Mouse (Mus musculus) heart, adult 2 months (tissue): ENCODE measurements around the gene Trim56. TPM values are rescaled to one million over a fixed set of nuclear protein-coding genes. Genes with fewer than 3 reads are reported as not detected.
A peak's percentile ranks its signal among the peaks of the same experiment; 100 is the strongest.

ENCODE experiments used
- DNase-seq, 2 experiments: peaks; one replicate each; pipeline ENCODE4 v3.0.0; 2021
- H3K27ac ChIP-seq: fragments of 200-600 bp; 2 replicates; pipeline ENCODE4 v1.8.1; 2022
- H3K27me3 ChIP-seq: fragments of 200-500 bp; 2 replicates; pipeline ENCODE4 v1.6.1; 2012; ENCODE audit warnings: mild to moderate bottlenecking, low read length, inconsistent platforms, mixed read lengths; ENCODE audit not compliant: control insufficient read depth, insufficient read depth
- H3K36me3 ChIP-seq: fragments of 200-500 bp; 2 replicates; pipeline ENCODE4 v1.6.1; 2012; ENCODE audit warnings: low read length, inconsistent platforms; ENCODE audit not compliant: control insufficient read depth, insufficient read depth
- H3K4me1 ChIP-seq: fragments of 200-500 bp; 2 replicates; pipeline ENCODE4 v1.6.1; 2011; ENCODE audit warnings: low read length; ENCODE audit not compliant: control insufficient read depth, insufficient read depth
- H3K4me3 ChIP-seq: fragments of 200-600 bp; 2 replicates; pipeline ENCODE4 v1.8.1; 2022
- H3K79me2 ChIP-seq: fragments of 200-500 bp; replicated peaks from 2 replicates; pipeline ENCODE4 v1.6.1; 2012; ENCODE audit warnings: mild to moderate bottlenecking, inconsistent platforms, low read length, moderate library complexity, mixed read lengths; ENCODE audit not compliant: control insufficient read depth, insufficient read depth
- H3K9ac ChIP-seq: fragments of 200-500 bp; 2 replicates; pipeline ENCODE4 v1.6.1; 2012; ENCODE audit warnings: low read depth, mild to moderate bottlenecking, control low read depth, inconsistent platforms, low read length, mixed read lengths
- CTCF ChIP-seq: fragments of 200-600 bp; IDR thresholded peaks from 2 replicates; pipeline ENCODE4 v1.8.1; 2022; ENCODE audit warnings: antibody characterized with exemption, mild to moderate bottlenecking, moderate library complexity
- EP300 ChIP-seq: fragments of 200-500 bp; IDR thresholded peaks from 2 replicates; pipeline ENCODE4 v1.6.1; 2011; ENCODE audit warnings: low read depth, low read length, control low read depth; ENCODE audit not compliant: insufficient read depth
- POLR2A ChIP-seq: fragments of 200-500 bp; IDR thresholded peaks from 2 replicates; pipeline ENCODE4 v1.6.1; 2011; ENCODE audit warnings: mild to moderate bottlenecking, low read depth, low read length, control low read depth; ENCODE audit not compliant: insufficient read depth
- WGBS: fragments of 180-500 bp; shearing (Covaris S2); methylation state at CpG from one replicate; pipeline ENCODE4 v1.1.7; 2018; 5-methylcytosine and 5-hydroxymethylcytosine counted together
- intact Hi-C: fragments of 180-260 bp; cut with DNase I; formaldehyde crosslinking; loops from one replicate; pipeline ENCODE4 v1.15.1; 2025
- polyA plus RNA-seq: library from polyadenylated mRNA; depleted of rRNA; stranded (reverse); fragments of >200 nt; gene quantifications from 2 replicates; pipeline ENCODE4 v1.2.3, GENCODE M21; 2012
- total RNA-seq, 2 experiments: library from RNA; stranded (reverse); gene quantifications; 2 replicates each; pipeline ENCODE4 v1.2.3; 2021

The Trim56 gene
- total and polyA plus RNA-seq, 3 experiments, result 6.9 to 22.2 (median 19.0) TPM

GRCm38 (mm10) chr5:137106434-137106833 lies 9.6 kb downstream of the Trim56 start:
- peaks cover 9% of the 10 kb centered on the region for H3K4me1 ChIP-seq
- no peaks in the 10 kb centered on the region for H3K27me3 ChIP-seq
- 63% methylated on average over 4 of the region's 4 CpGs for WGBS
- DNase-seq, result peak; percentile 46
- no peaks in the 10 kb centered on the region for H3K36me3 ChIP-seq
- no peak for TF ChIP-seq EP300
- H3K4me3 ChIP-seq, result no peak overlapping the region
- no peak overlapping the region for H3K9ac ChIP-seq
- intact Hi-C loops, result loop anchor here (2.0 to 10.0 kb wide), 2 partner anchors 34 to 182 kb away; partner anchors contain the start of gene Serpine1
- no peak overlapping the region for H3K27ac ChIP-seq
- no peaks in the 10 kb centered on the region for H3K79me2 ChIP-seq

- TF ChIP-seq POLR2A (no peak), CTCF (peak; percentile 40), EP300 (no peak)
- Histone ChIP-seq H3K79me2 (no peaks in the 10 kb centered on the region), H3K27me3 (no peaks in the 10 kb centered on the region), H3K4me3 (no peak overlapping the region), H3K9ac (no peak overlapping the region), H3K27ac (no peak overlapping the region), H3K4me1 (peaks cover 9% of the 10 kb centered on the region), H3K36me3 (no peaks in the 10 kb centered on the region)
- WGBS, result 90% methylated on average over 2 of the region's 2 CpGs
- intact Hi-C loops, result loop anchor here (10.0 kb wide), 1 partner anchor 179 kb away; no protein-coding TSS in a partner anchor
- no peak for DNase-seq
These were observed 12.0 kb downstream of the Trim56 start for GRCm38 (mm10) chr5:137103969-137104368.

DNA sequence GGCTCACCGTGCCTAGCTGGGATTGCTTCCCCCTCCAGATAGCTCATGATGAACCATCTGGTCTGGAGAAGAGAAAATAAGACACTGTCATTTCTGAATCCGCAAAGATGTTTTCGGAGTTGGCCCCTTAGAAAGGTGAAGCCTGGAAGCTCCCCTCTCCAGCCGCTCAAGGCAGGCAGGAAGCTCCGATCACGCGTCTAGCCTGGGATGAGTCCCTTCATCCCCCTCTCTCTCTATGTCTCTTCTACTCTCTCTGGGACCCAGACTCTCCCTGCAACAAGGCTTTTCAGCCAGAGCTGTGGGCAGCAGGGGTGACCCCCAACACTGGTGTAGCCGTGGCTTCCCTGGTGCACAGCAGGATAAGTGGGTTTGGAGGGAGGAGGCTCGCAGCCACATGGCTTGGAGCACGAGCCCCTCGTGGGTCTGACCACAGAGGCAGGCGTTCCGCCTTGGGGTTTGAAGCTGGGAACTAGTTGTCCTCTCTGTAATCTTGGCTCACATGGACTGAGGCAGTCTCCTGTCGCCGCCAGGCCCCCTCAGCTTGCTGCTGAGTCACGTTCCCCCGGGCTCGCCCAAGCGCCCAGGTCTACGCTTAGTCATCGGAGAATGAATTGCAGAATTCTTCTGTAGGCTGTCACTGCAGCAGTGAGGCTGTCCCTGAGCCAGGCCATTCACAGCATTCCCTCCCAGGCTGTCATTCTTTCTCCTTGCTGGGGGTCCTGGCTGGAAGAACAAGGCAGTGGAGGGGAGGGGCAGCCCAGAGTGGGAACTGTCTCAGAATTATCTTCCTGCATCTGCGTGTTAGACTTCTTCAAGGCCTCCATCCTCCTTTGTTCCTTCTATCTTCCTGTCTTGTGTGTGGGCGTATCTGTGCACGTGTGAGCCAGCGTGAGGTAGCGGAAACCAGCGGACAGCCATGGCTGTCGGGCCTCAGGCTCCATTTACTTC lies 13.2 kb downstream of the Trim56 start:
- Histone ChIP-seq H3K9ac (no peak overlapping the region), H3K4me3 (no peak overlapping the region), H3K27me3 (no peaks in the 10 kb centered on the region), H3K27ac (peak overlapping the region; percentile 8; the same call in 1 of the 2 replicates), H3K36me3 (no peaks in the 10 kb centered on the region), H3K79me2 (no peaks in the 10 kb centered on the region), H3K4me1 (peaks cover 9% of the 10 kb centered on the region)
- DNase-seq, result peak; percentile 63 to 74
- TF ChIP-seq CTCF (no peak), EP300 (0 out of 2 replicates have a peak, but pooled peaks have one; percentile 40)
- intact Hi-C loops, result loop anchor here (10.0 kb wide), 1 partner anchor 178 kb away; no protein-coding TSS in a partner anchor
- 45% methylated on average over 28 of the region's 28 CpGs for WGBS

- H3K36me3 ChIP-seq, result no peaks in the 10 kb centered on the region
- no peak overlapping the region for H3K9ac ChIP-seq
- TF ChIP-seq CTCF, result no peak
- H3K27me3 ChIP-seq, result no peaks in the 10 kb centered on the region
- no peak overlapping the region for H3K4me3 ChIP-seq
- H3K4me1 ChIP-seq, result peaks cover 9% of the 10 kb centered on the region
- 87% methylated on average over 10 of the region's 10 CpGs for WGBS
- H3K79me2 ChIP-seq, result no peaks in the 10 kb centered on the region
- no peak for DNase-seq
- no peak overlapping the region for H3K27ac ChIP-seq
- intact Hi-C loops, result loop anchor here (10.0 kb wide), 1 partner anchor 177 kb away; no protein-coding TSS in a partner anchor
These were observed 13.9 kb downstream of the Trim56 start for GRCm38 (mm10) chr5:137102078-137102477.

DNA sequence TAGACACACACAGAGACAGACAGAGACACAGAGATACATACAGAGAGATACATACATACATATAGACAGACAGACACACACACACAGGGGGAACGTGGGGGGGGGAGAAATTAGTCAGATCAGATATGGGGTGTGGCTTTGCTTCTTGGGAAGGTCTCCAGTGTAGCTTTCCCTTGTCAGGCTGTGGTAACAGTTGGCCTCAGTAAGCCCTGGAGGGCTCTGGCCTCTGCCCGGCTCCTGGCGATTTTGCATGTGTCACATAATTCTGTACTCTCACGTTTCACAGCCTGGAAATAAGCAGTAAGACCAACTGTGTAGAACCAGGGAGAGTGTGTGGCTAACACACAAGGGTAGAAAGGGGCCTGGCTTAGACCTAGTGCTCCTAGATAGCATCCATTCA lies 15.3 kb downstream of the Trim56 start:
- peaks cover 8% of the 10 kb centered on the region for H3K4me1 ChIP-seq
- no peaks in the 10 kb centered on the region for H3K79me2 ChIP-seq
- TF ChIP-seq CTCF (no peak), POLR2A (no peak), EP300 (no peak)
- intact Hi-C loops, result loop anchor here (10.0 kb wide), 1 partner anchor 176 kb away; no protein-coding TSS in a partner anchor
- no peak for DNase-seq
- no peaks in the 10 kb centered on the region for H3K36me3 ChIP-seq
- H3K27ac ChIP-seq, result no peak overlapping the region
- H3K27me3 ChIP-seq, result no peaks in the 10 kb centered on the region
- no peak overlapping the region for H3K4me3 ChIP-seq
- H3K9ac ChIP-seq, result no peak overlapping the region
- 62% methylated on average over 4 of the region's 4 CpGs for WGBS

GRCm38 (mm10) chr5:137098418-137098817 lies 17.6 kb downstream of the Trim56 start:
- intact Hi-C loops, result no loop called here
- Histone ChIP-seq H3K27ac (no peak overlapping the region), H3K36me3 (no peaks in the 10 kb centered on the region), H3K79me2 (no peaks in the 10 kb centered on the region), H3K9ac (no peak overlapping the region), H3K4me3 (no peak overlapping the region), H3K4me1 (peaks cover 13% of the 10 kb centered on the region), H3K27me3 (no peaks in the 10 kb centered on the region)
- WGBS, result 63% methylated on average over 11 of the region's 11 CpGs
- TF ChIP-seq POLR2A, result no peak
- no peak for TF ChIP-seq EP300
- TF ChIP-seq CTCF, result no peak
- no peak for DNase-seq
